Mouse (Mus musculus) left cerebral cortex, postnatal 14 days (tissue): ENCODE measurements at regions not wholly inside any gene's neighbourhood (a gene's known extent, or its start where the extent isn't known, plus 50 kb on each side); places are given as distances from the start of the nearest gene placed in this dataset.

Source experiments
- DNase-seq, 2 experiments: peaks; one replicate each; pipeline ENCODE4 v3.0.0; 2021 to 2022; ENCODE audit warnings: low spot score in 2 of 2, mixed read lengths in 1 of 2
- intact Hi-C: fragments of 180-260 bp; cut with DNase I; formaldehyde crosslinking; loops from one replicate; pipeline ENCODE4 v1.15.1; 2025

DNA sequence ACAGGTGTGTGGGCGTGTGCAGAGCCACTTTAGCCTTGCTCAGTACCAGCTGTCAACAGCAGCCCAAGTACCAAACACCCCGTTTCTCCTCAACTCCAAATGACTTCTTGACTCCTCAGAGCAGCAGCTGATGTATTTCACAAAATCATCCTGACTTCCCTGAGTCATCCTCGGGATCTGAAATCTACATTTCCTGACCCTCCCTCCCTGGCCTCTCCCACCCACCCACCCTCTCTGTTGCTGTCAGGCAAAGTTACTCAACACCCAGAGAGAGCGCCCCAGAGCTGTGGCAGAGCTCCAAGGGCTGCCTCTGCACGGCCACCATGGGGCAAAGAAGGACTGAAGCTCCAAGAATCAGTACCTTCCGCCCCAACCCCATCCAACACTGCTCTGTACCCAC lies 83.5 kb upstream of the Cyp1b1 start:
- intact Hi-C loops = no loop called here
- no peak for DNase-seq

- no peak for DNase-seq
- intact Hi-C loops = no loop called here
Observed at GRCm38 (mm10) chr17:79790166-79790565, 75.3 kb upstream of the Cyp1b1 start.

- intact Hi-C loops = no loop called here
- DNase-seq = no peak
Observed at GRCm38 (mm10) chr17:79787201-79787600, 72.3 kb upstream of the Cyp1b1 start.

DNA sequence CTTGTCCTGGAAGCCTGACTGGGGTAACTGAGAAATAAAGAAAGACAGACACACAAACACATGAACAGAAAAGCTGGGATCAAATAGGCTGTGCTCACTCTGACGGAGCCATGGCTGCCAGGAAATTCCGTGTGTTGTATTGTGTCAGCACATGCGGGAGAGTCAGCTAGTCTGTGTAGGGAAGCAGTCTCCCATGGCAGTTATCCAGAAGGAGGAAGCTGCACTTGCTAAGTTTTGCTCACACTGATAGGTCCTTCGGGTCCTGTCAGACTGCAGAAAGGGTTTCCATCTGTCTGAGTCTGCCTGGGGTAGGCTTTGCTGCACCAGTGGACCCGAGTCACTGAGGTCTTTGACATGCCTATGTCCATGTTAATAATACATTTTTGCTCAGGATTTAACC lies 71.8 kb upstream of the Cyp1b1 start:
- peak in 1 of 2 experiments; percentile 13 for DNase-seq
- intact Hi-C loops = no loop called here

DNA sequence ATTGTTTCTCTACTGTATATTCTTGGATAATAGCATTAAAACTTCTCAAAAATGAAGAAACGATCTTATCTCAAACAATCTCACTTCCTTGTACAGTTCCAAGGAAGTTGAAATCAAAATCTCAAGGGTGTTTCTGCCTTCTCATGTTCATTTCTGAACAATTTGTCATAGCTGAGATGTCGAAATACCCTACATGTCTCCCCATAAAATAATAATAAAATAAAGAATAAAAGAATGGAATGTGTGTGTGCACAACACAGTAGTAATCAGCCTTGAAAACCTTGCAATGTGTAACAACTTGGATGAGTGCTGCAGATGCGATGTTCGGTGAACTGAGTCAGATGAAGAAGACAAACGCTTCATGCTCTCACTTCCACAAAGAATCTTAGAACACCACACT lies 71.4 kb upstream of the Cyp1b1 start:
- intact Hi-C loops = no loop called here
- no peak for DNase-seq

- no peak for DNase-seq
- intact Hi-C loops = no loop called here
Observed at GRCm38 (mm10) chr17:79784256-79784870, 69.5 kb upstream of the Cyp1b1 start.

- DNase-seq = peak in 1 of 2 experiments; percentile 7
- intact Hi-C loops = no loop called here
Observed at GRCm38 (mm10) chr17:79781733-79782663, 67.1 kb upstream of the Cyp1b1 start.

DNA sequence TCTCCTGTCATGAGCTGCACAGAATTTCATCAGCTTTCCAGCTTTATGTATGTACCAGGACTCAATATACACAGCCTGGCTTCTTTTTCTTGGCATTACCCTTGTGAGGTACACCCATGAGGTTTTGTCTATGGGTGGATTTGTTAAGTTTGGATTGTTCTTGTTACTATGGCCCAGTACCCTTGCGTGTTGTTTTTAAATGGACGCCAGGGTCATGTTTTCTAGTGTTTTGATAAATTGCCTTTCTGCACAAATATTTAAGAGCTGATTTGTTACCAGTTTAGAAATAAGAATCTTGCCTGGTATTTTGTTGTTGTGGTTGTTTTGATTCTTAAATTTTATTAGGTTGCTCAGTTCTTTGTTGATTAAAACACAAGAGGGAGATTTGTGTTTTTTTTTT lies 66.4 kb upstream of the Cyp1b1 start:
- intact Hi-C loops = no loop called here
- DNase-seq = no peak

- intact Hi-C loops = no loop called here
- DNase-seq = no peak
Observed at GRCm38 (mm10) chr17:79777874-79778395, 63.1 kb upstream of the Cyp1b1 start.

DNA sequence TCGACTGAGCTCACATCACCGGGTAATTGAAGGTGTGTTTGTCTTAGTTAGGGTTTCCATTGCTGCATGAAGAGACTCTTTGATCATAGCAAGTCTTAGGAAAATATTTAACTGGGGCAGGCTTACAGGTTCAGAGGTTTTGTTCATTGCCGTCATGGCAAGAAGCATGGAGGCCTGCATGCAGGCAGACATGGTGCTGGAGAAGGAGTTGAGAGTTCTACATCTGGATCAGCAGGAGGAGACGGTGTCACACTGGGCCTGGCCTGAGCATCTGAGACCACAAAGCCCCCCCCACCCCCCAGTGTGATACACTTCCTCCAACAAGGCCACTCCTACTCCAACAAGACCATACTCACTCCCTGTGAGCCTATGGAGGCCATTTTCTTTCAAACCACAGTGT lies 61.3 kb upstream of the Cyp1b1 start:
- intact Hi-C loops = no loop called here
- no peak for DNase-seq

DNA sequence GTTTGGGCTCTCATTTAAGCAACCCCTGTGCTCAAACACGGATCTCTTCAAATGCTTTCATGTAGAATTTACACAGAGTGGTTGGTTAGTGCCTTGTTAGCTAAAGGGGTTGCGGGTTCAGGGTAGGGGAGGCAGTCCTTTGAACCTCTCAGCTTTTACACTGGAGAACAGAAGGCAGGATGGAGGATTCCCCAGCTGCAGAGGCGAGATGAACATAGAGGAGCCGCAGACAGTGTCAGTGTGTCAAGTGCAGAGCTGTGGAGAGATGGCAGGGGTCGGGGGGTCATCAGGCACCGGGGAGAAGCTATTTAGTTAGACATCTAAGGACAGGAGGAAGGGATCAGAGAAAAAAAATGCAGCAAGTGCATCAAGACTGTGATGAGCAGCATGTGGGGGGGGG lies 60.4 kb upstream of the Cyp1b1 start:
- DNase-seq = no peak
- intact Hi-C loops = no loop called here

GRCm38 (mm10) chr17:79774291-79774690 lies 59.4 kb upstream of the Cyp1b1 start:
- DNase-seq = no peak
- intact Hi-C loops = no loop called here

- intact Hi-C loops = no loop called here
- DNase-seq = no peak
Observed at GRCm38 (mm10) chr17:79772219-79772618, 57.4 kb upstream of the Cyp1b1 start.

GRCm38 (mm10) chr17:79771727-79772126 lies 56.9 kb upstream of the Cyp1b1 start:
- no peak for DNase-seq
- intact Hi-C loops = no loop called here

DNA sequence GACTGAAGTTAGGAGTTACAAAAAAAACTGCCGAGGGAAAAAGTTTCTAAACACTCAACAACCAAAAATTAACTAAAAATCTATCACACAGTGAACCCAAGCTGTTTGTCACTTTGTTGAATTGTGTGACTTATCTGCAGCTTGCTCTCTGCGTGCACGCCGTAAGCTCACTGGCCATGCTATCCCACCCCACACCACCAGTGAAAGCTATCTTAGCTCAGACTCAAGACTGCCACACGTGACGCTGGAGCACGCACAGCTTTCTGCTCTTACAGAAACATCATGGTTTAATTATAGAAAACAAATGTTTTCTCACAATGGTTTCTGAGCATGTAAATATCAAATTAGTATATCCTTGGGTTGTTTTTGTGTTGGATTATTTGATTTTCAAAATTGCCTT lies 56.0 kb upstream of the Cyp1b1 start:
- intact Hi-C loops = no loop called here
- no peak for DNase-seq

- no peak for DNase-seq
Observed at GRCm38 (mm10) chr17:79769824-79770223, 55.0 kb upstream of the Cyp1b1 start.

GRCm38 (mm10) chr17:79768080-79768479 lies 53.2 kb upstream of the Cyp1b1 start:
- no peak for DNase-seq
- intact Hi-C loops = no loop called here

More at GRCm38 (mm10) chr17:79769824-79770223, 55.0 kb upstream of the Cyp1b1 start:
- intact Hi-C loops = no loop called here

DNA sequence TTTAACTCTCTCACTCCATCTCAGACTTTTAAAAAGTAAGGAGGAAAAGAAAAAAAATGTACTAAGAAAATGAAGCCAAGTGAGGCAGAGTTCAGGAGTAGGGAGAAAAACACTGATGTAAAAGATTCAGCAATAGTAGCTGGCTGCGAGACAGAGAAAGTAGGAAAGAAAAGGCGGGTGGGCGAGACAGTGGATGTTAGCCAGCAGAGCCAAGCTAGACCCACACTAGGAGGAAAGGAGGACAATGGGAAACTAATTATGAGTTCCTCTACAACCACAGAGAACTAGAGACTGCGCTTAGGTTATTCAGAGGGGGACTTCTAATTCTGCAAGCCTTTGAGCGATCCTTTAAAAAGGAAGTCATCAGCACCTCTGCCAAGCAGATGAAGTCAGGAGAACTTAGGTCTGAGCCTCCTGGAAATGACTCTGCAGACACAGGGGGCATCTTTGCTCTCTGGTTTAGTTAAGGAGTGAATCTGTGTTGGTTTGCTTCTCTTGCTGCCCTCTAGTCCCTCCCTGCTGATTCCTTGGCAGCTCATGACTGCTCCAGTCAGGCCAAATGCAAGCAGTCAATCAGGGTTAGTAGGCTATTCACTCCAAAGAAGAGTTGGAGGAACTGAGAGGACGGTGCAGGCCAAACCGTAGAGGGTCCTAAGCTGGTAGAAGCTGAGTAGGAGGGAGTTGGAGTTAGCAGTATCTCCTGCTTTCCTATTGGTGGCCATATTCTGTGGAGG lies 50.4 kb upstream of the Cyp1b1 start:
- no peak for DNase-seq
- intact Hi-C loops = no loop called here
